ENCODE assay signal across 31 mouse cellular contexts in genomic region chr2:94141293-94141692, GRCm38 (mm10). TPM values are rescaled to one million over a fixed set of nuclear protein-coding genes. Genes with fewer than 3 reads are reported as not detected.
DNase-seq lines count a peak whose midpoint lies in the region; ATAC-seq lines count a peak whose summit lies in the region.
"Had no signal": no experiment of that assay in that cellular context is flagged by ENCODE, and none has a peak within 500 bp of the region (broad histone marks: within the 10 kb centered on the region; RNA-seq: fewer than 3 reads in every experiment).

No protein-coding gene starts in this region.

- peak; percentile 39 for DNase-seq in embryo, embryonic 10 days (ENCODE audit: low spot score)
- DNase-seq in embryo, embryonic 11 days, result no peak
- peak; percentile 19 to 37 for DNase-seq in kidney, adult 8-10 months
- DNase-seq in adipocyte (ENCODE audit: low spot score), result peak; percentile 51
- peak; percentile 44 to 59 for DNase-seq in kidney, postnatal 36 days
- no peak for DNase-seq in left cerebral cortex, postnatal 10 days (ENCODE audit: extremely low spot score in 1 of 2, low spot score in 2 of 2)
- DNase-seq in ovary, postnatal 36 days (ENCODE audit: low spot score), result no peak
- DNase-seq: adrenal gland, adult 8-10 months; cerebellum, adult 8-10 months; cerebellum, postnatal 25 days; forebrain, postnatal 0 days; gastrocnemius, postnatal 10 days; heart, postnatal 10 days; layer of hippocampus, postnatal 36 days; right cerebral cortex, adult 18-20 months; spleen, adult 18-20 months; thymus, postnatal 14 days had no signal

- no peaks in the 10 kb centered on the region for H3K36me3 ChIP-seq in kidney, embryonic 14.5 days (ENCODE audit: control insufficient read depth, insufficient read depth, low read length)
- H3K36me3 ChIP-seq: embryonic facial prominence, embryonic 15.5 days; forebrain, embryonic 12.5 days; heart, embryonic 13.5 days; hindbrain, embryonic 10.5 days; limb, embryonic 10.5 days; limb, embryonic 15.5 days; liver, embryonic 15.5 days; lung, embryonic 15.5 days had no signal

- WGBS in kidney, embryonic 14.5 days, result 54% methylated on average over 3 of the region's 3 CpGs

- H3K4me3 ChIP-seq in kidney, embryonic 14.5 days (ENCODE audit: low read length), result no peak overlapping the region
- H3K4me3 ChIP-seq: embryonic facial prominence, embryonic 15.5 days; forebrain, embryonic 12.5 days; heart, embryonic 13.5 days; hindbrain, embryonic 10.5 days; limb, embryonic 10.5 days; limb, embryonic 15.5 days; liver, embryonic 15.5 days; lung, embryonic 15.5 days had no signal

- no peaks in the 10 kb centered on the region for H3K4me1 ChIP-seq in kidney, embryonic 14.5 days (ENCODE audit: control insufficient read depth, insufficient read depth, low read length)
- H3K4me1 ChIP-seq: embryonic facial prominence, embryonic 15.5 days; forebrain, embryonic 12.5 days; hindbrain, embryonic 10.5 days; limb, embryonic 10.5 days; limb, embryonic 15.5 days had no signal

- no peaks in the 10 kb centered on the region for H3K9me3 ChIP-seq in kidney, embryonic 14.5 days (ENCODE audit: control insufficient read depth, low read length)
- H3K9me3 ChIP-seq: embryonic facial prominence, embryonic 15.5 days; forebrain, embryonic 12.5 days; heart, embryonic 13.5 days; hindbrain, embryonic 10.5 days; limb, embryonic 10.5 days; limb, embryonic 15.5 days; liver, embryonic 15.5 days; lung, embryonic 15.5 days had no signal

- intact Hi-C loops in left cerebral cortex, postnatal 10 days (cut with DNase I), result no loop called here

- H3K9ac ChIP-seq in kidney, embryonic 14.5 days (ENCODE audit: low read depth, low read length), result no peak overlapping the region
- H3K9ac ChIP-seq: embryonic facial prominence, embryonic 15.5 days; forebrain, embryonic 12.5 days; forebrain, postnatal 0 days; heart, embryonic 13.5 days; limb, embryonic 15.5 days; liver, embryonic 15.5 days; lung, embryonic 15.5 days had no signal

- H3K27ac ChIP-seq in kidney, embryonic 14.5 days (ENCODE audit: low read depth, low read length), result no peak overlapping the region
- H3K27ac ChIP-seq: embryonic facial prominence, embryonic 15.5 days; forebrain, embryonic 12.5 days; heart, embryonic 13.5 days; hindbrain, embryonic 10.5 days; limb, embryonic 10.5 days; limb, embryonic 15.5 days; liver, embryonic 15.5 days; lung, embryonic 15.5 days; macrophage had no signal

- H3K4me2 ChIP-seq in kidney, embryonic 14.5 days (replicated peaks; ENCODE audit: low read depth, low read length), result no peak overlapping the region
- H3K4me2 ChIP-seq: embryonic facial prominence, embryonic 15.5 days; forebrain, embryonic 12.5 days; heart, embryonic 13.5 days; limb, embryonic 15.5 days; liver, embryonic 15.5 days; lung, embryonic 15.5 days had no signal

- ATAC-seq in kidney, embryonic 14.5 days (ENCODE audit: low FRiP score, low TSS enrichment), result no peak
- ATAC-seq: activated CD4-positive, CD25-positive, alpha-beta regulatory T cell, adult 4 months; forebrain, postnatal 0 days; hindbrain, embryonic 16.5 days; midbrain, embryonic 16.5 days had no signal

- no peaks in the 10 kb centered on the region for H3K27me3 ChIP-seq in kidney, embryonic 14.5 days (ENCODE audit: control insufficient read depth, insufficient read depth, low read length)
- H3K27me3 ChIP-seq: CH12.LX; embryonic facial prominence, embryonic 15.5 days; forebrain, embryonic 12.5 days; heart, embryonic 13.5 days; limb, embryonic 15.5 days; liver, embryonic 15.5 days; lung, embryonic 15.5 days had no signal

RNA-seq across cellular contexts. Expression of gene Hsd17b12, which starts 16.5 kb away (rescaled TPM):
- polyA plus RNA-seq in kidney, embryonic 14.5 days (2014; fragmentation: Nextera tagmentation; extraction: Ambion mirVana), result 124 and 136 TPM in 2 replicates
- total RNA-seq in left cerebral cortex, postnatal 10 days (2021), result 10 to 100 TPM; 75.3 to 78.2 TPM

Comparison
In these comparisons a context has a peak if more than half of its experiments do, and no peak if none do; other contexts are left out.
1. DNase-seq: peak in embryo, embryonic 10 days (single experiment), kidney, adult 8-10 months (2 of 2), adipocyte (single experiment) and kidney, postnatal 36 days (2 of 2); none in embryo, embryonic 11 days (single experiment), left cerebral cortex, postnatal 10 days (0 of 2) and ovary, postnatal 36 days (single experiment).